Mouse (Mus musculus) forebrain, postnatal 0 days (tissue): ENCODE measurements around the gene Appl2. TPM values are rescaled to one million over a fixed set of nuclear protein-coding genes. Genes with fewer than 3 reads are reported as not detected.

Experiments used
- ATAC-seq: fragments of 200-750 bp; cut with Nextera tagmentation; 2 replicates; pipeline ENCODE4 v1.8.0; 2017; ENCODE audit warnings: mild to moderate bottlenecking, moderate library complexity
- DNase-seq: peaks from one replicate; pipeline ENCODE4 v3.0.0-alpha.2; 2015
- H3K27ac ChIP-seq: fragments of 300-500 bp; sonication (generic); 2 replicates; pipeline ENCODE4 v1.5.1; 2014; ENCODE audit warnings: low read depth, mild to moderate bottlenecking, antibody characterized with exemption, low read length, moderate library complexity, mixed read lengths
- H3K27me3 ChIP-seq: fragments of 300-500 bp; sonication (generic); 2 replicates; pipeline ENCODE4 v1.6.1; 2014; ENCODE audit warnings: mild to moderate bottlenecking, low read length, mixed read lengths; ENCODE audit not compliant: insufficient read depth
- H3K36me3 ChIP-seq: fragments of 300-500 bp; sonication (generic); 2 replicates; pipeline ENCODE4 v1.6.1; 2014; ENCODE audit warnings: mild to moderate bottlenecking, moderate library complexity; ENCODE audit not compliant: insufficient read depth
- H3K4me1 ChIP-seq: fragments of 300-500 bp; sonication (generic); 2 replicates; pipeline ENCODE4 v1.6.1; 2014; ENCODE audit warnings: antibody characterized with exemption; ENCODE audit not compliant: insufficient read depth
- H3K4me2 ChIP-seq: fragments of 300-500 bp; sonication (generic); 2 replicates; pipeline ENCODE4 v1.6.1; 2014; ENCODE audit warnings: low read depth, mild to moderate bottlenecking, moderate library complexity
- H3K4me3 ChIP-seq: fragments of 300-500 bp; sonication (generic); 2 replicates; pipeline ENCODE4 v1.5.1; 2014; ENCODE audit warnings: low read depth, low read length, mixed read lengths
- H3K9ac ChIP-seq: fragments of 300-500 bp; sonication (generic); 2 replicates; pipeline ENCODE4 v1.6.1; 2014; ENCODE audit warnings: mild to moderate bottlenecking
- H3K9me3 ChIP-seq: fragments of 300-500 bp; sonication (generic); 2 replicates; pipeline ENCODE4 v1.6.1; 2016; ENCODE audit warnings: low read length
- CTCF ChIP-seq: sonication (generic); IDR thresholded peaks from 2 replicates; pipeline ENCODE4 v1.5.1; 2016; ENCODE audit warnings: antibody characterized with exemption, control low read depth, low read depth
- WGBS: fragments of 180-500 bp; shearing (Covaris S2); extraction: QIAGEN DNeasy Blood & Tissue Kit; methylation state at CpG from one replicate; pipeline ENCODE4 v1.1.7; 2014; 5-methylcytosine and 5-hydroxymethylcytosine counted together
- polyA plus RNA-seq: library from polyadenylated mRNA; unstranded; fragments of >200 nt; fragmentation: Nextera tagmentation; extraction: Ambion mirVana; gene quantifications from 2 replicates; pipeline ENCODE4 v1.2.1, GENCODE M21; 2015
- total RNA-seq: library from RNA; depleted of rRNA; stranded (reverse); fragments of >200 nt; gene quantifications from 2 replicates; pipeline ENCODE4 v1.2.3, GENCODE M21; 2014

The Appl2 gene
- total and polyA plus RNA-seq, 2 experiments from 2014 or later = 26.1 to 38.5 TPM

DNA sequence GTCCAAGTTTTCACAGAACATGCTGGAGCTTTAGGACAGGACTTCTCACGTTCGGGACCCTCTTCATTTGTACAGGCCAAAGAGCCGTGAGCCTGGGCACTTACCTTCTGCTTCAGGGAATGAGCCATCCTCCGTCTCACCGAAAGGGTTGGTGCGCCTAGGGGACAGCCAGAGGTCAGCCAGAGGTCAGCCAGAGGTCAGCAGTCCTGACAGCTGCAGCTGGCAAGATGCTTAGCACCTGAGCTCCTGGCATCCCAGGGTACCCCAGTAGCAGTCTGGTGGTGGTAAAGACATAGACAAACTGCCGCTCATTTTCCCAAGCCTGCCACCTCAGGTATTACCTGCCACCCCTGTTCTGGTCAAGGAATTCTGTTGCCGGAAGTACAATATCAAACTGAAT, 39.9 kb downstream of the Appl2 start:
- H3K4me1 ChIP-seq = no peaks in the 10 kb centered on the region
- TF ChIP-seq CTCF = no peak
- H3K9ac ChIP-seq = no peak overlapping the region
- no peak overlapping the region for H3K27ac ChIP-seq
- peaks cover 50% of the 10 kb centered on the region for H3K36me3 ChIP-seq
- H3K27me3 ChIP-seq = no peaks in the 10 kb centered on the region
- no peak for DNase-seq
- 85% methylated on average over 8 of the region's 8 CpGs for WGBS
- H3K9me3 ChIP-seq = no peaks in the 10 kb centered on the region
- no peak overlapping the region for H3K4me2 ChIP-seq
- ATAC-seq = no peak
- H3K4me3 ChIP-seq = no peak overlapping the region

- 98% methylated on average over 3 of the region's 3 CpGs for WGBS
- no peak for ATAC-seq
- H3K36me3 ChIP-seq = peaks cover 52% of the 10 kb centered on the region
Observed at GRCm38 (mm10) chr10:83607111-83607510, 41.4 kb downstream of the Appl2 start.

DNA sequence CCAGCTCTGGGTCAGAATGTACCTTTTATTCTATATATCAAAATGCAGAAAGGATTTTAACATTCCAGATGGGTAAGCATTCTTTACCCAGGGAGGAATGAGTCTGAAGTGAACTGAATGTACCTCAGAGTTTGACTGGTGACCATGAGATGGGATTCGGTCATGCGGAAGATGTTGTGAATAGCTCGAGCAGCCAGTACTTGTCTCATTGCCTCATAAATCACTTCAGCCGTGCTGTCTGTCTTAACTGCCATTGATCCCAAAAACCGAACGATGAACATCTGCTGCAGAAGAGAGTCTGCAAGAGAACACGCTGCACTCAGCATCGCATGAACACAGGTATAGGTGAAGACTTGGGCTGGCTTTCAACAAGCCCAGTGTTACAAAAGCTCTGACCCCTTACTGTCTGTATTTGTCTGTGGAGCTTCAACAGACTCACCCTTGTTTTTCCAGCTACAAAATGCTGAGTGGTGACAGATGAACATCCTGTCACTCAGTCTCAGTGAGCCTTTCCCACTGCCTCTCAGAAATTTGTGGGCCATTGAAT, 42.8 kb downstream of the Appl2 start:
- no peaks in the 10 kb centered on the region for H3K27me3 ChIP-seq
- ATAC-seq = no peak
- no peaks in the 10 kb centered on the region for H3K4me1 ChIP-seq
- no peak overlapping the region for H3K4me3 ChIP-seq
- 44% methylated on average over 8 of the region's 8 CpGs for WGBS
- H3K4me2 ChIP-seq = no peak overlapping the region
- no peak overlapping the region for H3K27ac ChIP-seq
- no peak overlapping the region for H3K9ac ChIP-seq
- no peak for TF ChIP-seq CTCF
- no peaks in the 10 kb centered on the region for H3K9me3 ChIP-seq
- H3K36me3 ChIP-seq = peaks cover 51% of the 10 kb centered on the region
- no peak for DNase-seq

More at GRCm38 (mm10) chr10:83607111-83607510, 41.4 kb downstream of the Appl2 start:
- Histone ChIP-seq H3K4me3 (no peak overlapping the region), H3K9me3 (no peaks in the 10 kb centered on the region), H3K27me3 (no peaks in the 10 kb centered on the region), H3K27ac (no peak overlapping the region), H3K4me1 (no peaks in the 10 kb centered on the region), H3K9ac (no peak overlapping the region), H3K4me2 (no peak overlapping the region)
- DNase-seq = no peak
- no peak for TF ChIP-seq CTCF

DNA sequence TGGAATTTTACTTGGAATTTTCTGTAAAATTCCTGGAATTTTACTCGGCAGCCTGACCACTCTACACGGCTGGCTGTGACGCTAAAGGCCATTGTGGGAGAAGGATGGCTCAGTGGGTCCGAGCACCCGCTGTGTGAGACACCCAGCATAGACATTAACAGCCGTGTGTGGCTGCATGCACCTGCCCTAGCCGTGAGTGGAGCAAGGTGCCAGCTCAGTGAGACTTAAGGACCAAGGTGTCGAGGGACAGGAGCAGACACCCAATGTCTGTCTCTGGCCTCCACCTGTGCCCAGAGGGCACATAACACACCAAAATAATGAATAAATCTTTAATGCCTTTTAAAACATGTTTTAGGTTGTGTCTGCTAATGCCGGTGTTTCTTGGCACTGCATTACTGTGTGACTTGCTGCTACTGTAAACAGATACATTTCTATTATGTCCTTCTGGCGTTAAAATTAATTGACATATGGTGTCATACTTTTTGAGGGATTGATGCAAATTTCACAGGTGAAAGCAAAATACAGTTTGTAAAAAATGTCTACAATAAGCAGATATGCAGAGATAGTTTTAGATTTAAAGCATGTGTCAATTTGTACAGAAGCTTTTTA, 44.5 kb downstream of the Appl2 start:
- Histone ChIP-seq H3K4me3 (no peak overlapping the region), H3K36me3 (peaks cover 51% of the 10 kb centered on the region), H3K9me3 (no peaks in the 10 kb centered on the region), H3K9ac (no peak overlapping the region), H3K4me2 (no peak overlapping the region), H3K27me3 (no peaks in the 10 kb centered on the region), H3K27ac (no peak overlapping the region), H3K4me1 (no peaks in the 10 kb centered on the region)
- WGBS = 77% methylated on average over 10 of the region's 10 CpGs
- DNase-seq (no peak), ATAC-seq (no peak)
- TF ChIP-seq CTCF = no peak

DNA sequence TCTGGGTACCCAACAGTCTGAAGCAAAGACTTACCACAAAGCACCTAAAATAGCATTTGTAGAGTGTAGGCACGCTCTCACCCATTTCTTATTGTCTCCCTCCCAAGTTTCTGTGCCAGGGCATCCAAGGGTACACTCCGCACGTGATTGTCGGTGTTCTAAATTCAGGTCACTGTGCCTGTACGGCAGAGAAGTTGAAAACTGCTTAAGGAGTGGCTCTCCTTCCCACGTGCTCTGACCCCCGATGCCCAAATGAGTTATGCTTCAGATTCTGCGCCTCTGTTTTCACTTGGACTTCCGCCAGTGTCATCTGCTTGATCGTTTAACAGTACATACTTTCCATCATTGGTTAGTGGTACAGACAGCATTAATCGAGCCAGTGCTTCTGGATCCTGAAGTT, 47.9 kb downstream of the Appl2 start:
- no peaks in the 10 kb centered on the region for H3K4me1 ChIP-seq
- DNase-seq = no peak
- no peak overlapping the region for H3K9ac ChIP-seq
- no peak overlapping the region for H3K4me2 ChIP-seq
- H3K27ac ChIP-seq = no peak overlapping the region
- TF ChIP-seq CTCF = no peak
- no peaks in the 10 kb centered on the region for H3K9me3 ChIP-seq
- ATAC-seq = no peak
- H3K36me3 ChIP-seq = peaks cover 43% of the 10 kb centered on the region
- no peak overlapping the region for H3K4me3 ChIP-seq
- H3K27me3 ChIP-seq = no peaks in the 10 kb centered on the region
- 79% methylated on average over 11 of the region's 11 CpGs for WGBS

GRCm38 (mm10) chr10:83594526-83594925, 54.0 kb downstream of the Appl2 start:
- peak; percentile 48; the same call in 1 of the 2 replicates for ATAC-seq
- Histone ChIP-seq H3K4me2 (no peak overlapping the region), H3K9ac (no peak overlapping the region), H3K27ac (no peak overlapping the region), H3K4me1 (no peaks in the 10 kb centered on the region), H3K27me3 (no peaks in the 10 kb centered on the region), H3K36me3 (peaks cover 52% of the 10 kb centered on the region), H3K4me3 (no peak overlapping the region), H3K9me3 (no peaks in the 10 kb centered on the region)
- 86% methylated on average over 5 of the region's 5 CpGs for WGBS
- TF ChIP-seq CTCF = no peak
- DNase-seq = no peak

- no peaks in the 10 kb centered on the region for H3K27me3 ChIP-seq
- no peak for TF ChIP-seq CTCF
- 86% methylated on average over 7 of the region's 7 CpGs for WGBS
- no peak overlapping the region for H3K9ac ChIP-seq
- peaks cover 55% of the 10 kb centered on the region for H3K36me3 ChIP-seq
- H3K4me2 ChIP-seq = no peak overlapping the region
- no peak overlapping the region for H3K4me3 ChIP-seq
- no peak for ATAC-seq
- no peak overlapping the region for H3K27ac ChIP-seq
- no peak for DNase-seq
- H3K4me1 ChIP-seq = no peaks in the 10 kb centered on the region
- no peaks in the 10 kb centered on the region for H3K9me3 ChIP-seq
Observed at GRCm38 (mm10) chr10:83592616-83593015, 55.9 kb downstream of the Appl2 start.
